Mouse (Mus musculus): ENCODE data around the gene Nckipsd. TPM values are rescaled to one million over a fixed set of nuclear protein-coding genes. Genes with fewer than 3 reads are reported as not detected.

The Nckipsd gene
- total and polyA plus RNA-seq, 3 experiments: 6.4 to 13.2 (median 6.6) TPM

DNA sequence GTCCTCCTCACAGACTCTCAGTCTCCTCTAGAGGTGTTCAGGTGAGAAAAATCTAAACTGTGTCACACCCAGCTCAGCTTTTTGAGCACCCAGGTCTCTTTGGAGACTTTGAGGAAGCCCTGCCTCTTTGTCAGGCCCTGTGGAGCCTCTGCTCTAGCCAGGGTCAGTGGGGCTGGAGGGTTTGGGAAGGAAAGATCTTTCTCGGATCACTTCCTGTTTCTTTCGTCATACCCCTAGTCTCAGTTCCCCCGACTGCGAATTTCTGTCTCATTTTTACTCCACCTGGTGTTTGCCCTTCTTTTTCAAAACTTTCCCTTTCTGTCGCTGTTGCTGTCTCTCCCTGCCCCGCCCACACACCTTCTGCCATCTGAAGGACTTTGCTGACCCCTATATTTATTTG, 1.6 kb downstream of the Nckipsd start:
- in situ Hi-C loops (cut with MboI; ENCODE audit: low pct_ligation_motif_present, low pct_unique_long_range_greater_than_20kb, low sequenced_read_pairs) (loop anchor here (10.0 kb wide), 1 partner anchor 55 kb away; no protein-coding TSS in a partner anchor), dilution Hi-C loops (cut with MboI; ENCODE audit: extremely low pct_ligation_motif_present, extremely low pct_unique_long_range_greater_than_20kb, low sequenced_read_pairs) (no loop called here)
- no peaks in the 10 kb centered on the region for H3K27me3 ChIP-seq (replicated peaks)
- H3K4me2 ChIP-seq (ENCODE audit: insufficient read depth, low read depth, poor library complexity, severe bottlenecking): peak overlapping the region; percentile 74
- H3K9ac ChIP-seq (ENCODE audit: insufficient read depth, low read depth): no peak overlapping the region
- peak overlapping the region in 2 of 3 experiments; percentile 21 to 77 for H3K4me3 ChIP-seq (replicated peaks in 1 of 3; ENCODE audit: low read depth in 2 of 3, low read length in 2 of 3, poor library complexity in 1 of 3)
- H3K9me3 ChIP-seq (replicated peaks; ENCODE audit: low read length): no peaks in the 10 kb centered on the region
- H3K4me1 ChIP-seq (ENCODE audit: control insufficient read depth in 1 of 2, insufficient read depth in 2 of 2): peaks cover 13 to 39% of the 10 kb centered on the region in 2 experiments
- peak; percentile 61 for TF ChIP-seq JUND (conservative IDR thresholded peaks at IDR 0.05; ENCODE audit: low read depth, low read length)
- peak in 1 of 2 experiments; percentile 35; a peak in 1 of 4 replicates for TF ChIP-seq CTCF (conservative IDR thresholded peaks at IDR 0.05 in 1 of 2, IDR thresholded peaks at IDR 0.05 in 1 of 2; ENCODE audit: low read depth in 2 of 2, low read length in 2 of 2)
- peak; percentile 70 for TF ChIP-seq MAFK (IDR thresholded peaks at IDR 0.05; ENCODE audit: insufficient replicate concordance, low read length)
- peak; percentile 81; the same call in 1 of the 2 replicates for TF ChIP-seq MAZ (IDR thresholded peaks at IDR 0.05; ENCODE audit: low read depth, low read length)
- no peak for TF ChIP-seq UBTF (IDR thresholded peaks at IDR 0.05; ENCODE audit: low read depth, low read length)
- TF ChIP-seq JUN (IDR thresholded peaks at IDR 0.05; ENCODE audit: insufficient read depth, low read depth, low read length): peak; percentile 72; the same call in 1 of the 2 replicates
- TF ChIP-seq RCOR1 (conservative IDR thresholded peaks at IDR 0.05; ENCODE audit: low read depth, low read length): peak; percentile 81
- no peak for TF ChIP-seq ZC3H11A (IDR thresholded peaks at IDR 0.05; ENCODE audit: low read depth, low read length)
- no peak for TF ChIP-seq ZNF384 (IDR thresholded peaks at IDR 0.05; ENCODE audit: low read depth, low read length)
- peak; percentile 78 for TF ChIP-seq BHLHE40 (IDR thresholded peaks at IDR 0.05; ENCODE audit: low read depth, low read length)
- no peak for TF ChIP-seq KAT2A (IDR thresholded peaks at IDR 0.05; ENCODE audit: insufficient replicate concordance, low read length)
- TF ChIP-seq CHD2 (IDR thresholded peaks at IDR 0.05; ENCODE audit: low read length): no peak
- TF ChIP-seq ETS1 (conservative IDR thresholded peaks at IDR 0.05; ENCODE audit: low read depth, low read length): peak; percentile 89
- TF ChIP-seq MEF2A (IDR thresholded peaks at IDR 0.05; ENCODE audit: borderline replicate concordance, low read depth, low read length): peak; percentile 66; the same call in 1 of the 2 replicates
- peak; percentile 21; the same call in 1 of the 2 replicates for TF ChIP-seq HCFC1 (IDR thresholded peaks at IDR 0.05; ENCODE audit: low read depth, low read length)
- TF ChIP-seq USF2 (conservative IDR thresholded peaks at IDR 0.05; ENCODE audit: low read depth, low read length): no peak
- 0 out of 2 replicates have a peak, but pooled peaks have one; percentile 20 for TF ChIP-seq SMC3 (IDR thresholded peaks at IDR 0.05; ENCODE audit: low read depth, low read length)
- peak; percentile 99 for TF ChIP-seq IRF4 (IDR thresholded peaks at IDR 0.05; ENCODE audit: low read depth, low read length)
- 0 out of 2 replicates have a peak, but pooled peaks have one; percentile 30 for TF ChIP-seq MXI1 (IDR thresholded peaks at IDR 0.05; ENCODE audit: low read depth, low read length)
- peak; percentile 95 for TF ChIP-seq EP300 (IDR thresholded peaks at IDR 0.05; ENCODE audit: low read length)
- TF ChIP-seq RAD21 (IDR thresholded peaks at IDR 0.05; ENCODE audit: low read depth, low read length): peak; percentile 15
- TF ChIP-seq TCF12 (IDR thresholded peaks at IDR 0.05; ENCODE audit: low read depth, low read length): peak; percentile 79; the same call in 1 of the 2 replicates
- no peak for TF ChIP-seq MAX (IDR thresholded peaks at IDR 0.05; ENCODE audit: low read length)
- peak; percentile 71 for TF ChIP-seq ELF1 (IDR thresholded peaks at IDR 0.05; ENCODE audit: low read depth, low read length)
- no peak for TF ChIP-seq POLR2AphosphoS2 (IDR thresholded peaks at IDR 0.05; ENCODE audit: low read depth, low read length)
- H3K79me2 ChIP-seq (replicated peaks; ENCODE audit: control insufficient read depth, extremely low read depth, insufficient read depth, poor library complexity, severe bottlenecking): no peaks in the 10 kb centered on the region
- peak; percentile 79 for DNase-seq (ENCODE audit: extremely low read depth)
- no peak overlapping the region for H3K27ac ChIP-seq (ENCODE audit: insufficient read depth, low read depth)
- peaks cover 45 to 73% of the 10 kb centered on the region in 2 experiments for H3K36me3 ChIP-seq (replicated peaks in 1 of 2; ENCODE audit: control insufficient read depth in 1 of 2, insufficient read depth in 1 of 2, low read length in 1 of 2)
